Mouse (Mus musculus) MEL (cell line): ENCODE measurements around the gene Zfp935.
"Not testable (repeated sequence)": the region's sequence is repeated elsewhere in the genome, so short reads cannot be mapped to it uniquely, and the experiment has no call there.

Source experiments
- CTCF ChIP-seq, 3 experiments: IDR thresholded peaks in 2 of 3; conservative IDR thresholded peaks in 1 of 3; 2 replicates each; pipeline ENCODE4 v1.5.1; 2011 to 2012; ENCODE audit warnings: low read length in 3 of 3, low read depth in 2 of 3, mild to moderate bottlenecking in 2 of 3, improper control_type of control experiment in 1 of 3, inconsistent platforms in 1 of 3, mixed read lengths in 1 of 3, moderate library complexity in 1 of 3; ENCODE audit not compliant: control insufficient read depth in 1 of 3, insufficient read depth in 1 of 3, poor library complexity in 1 of 3, severe bottlenecking in 1 of 3
- E2F4 ChIP-seq: IDR thresholded peaks from 2 replicates; pipeline ENCODE4 v1.6.1; 2011; ENCODE audit warnings: low read depth, low read length, improper control_type of control experiment, borderline replicate concordance
- EP300 ChIP-seq, 2 experiments: IDR thresholded peaks; 2 replicates each; pipeline ENCODE4 v1.6.1; 2011; ENCODE audit warnings: improper control_type of control experiment in 2 of 2, low read length in 2 of 2, low read depth in 1 of 2, mild to moderate bottlenecking in 1 of 2
- ETS1 ChIP-seq: IDR thresholded peaks from 2 replicates; pipeline ENCODE4 v1.6.1; 2012; ENCODE audit warnings: low read depth, mild to moderate bottlenecking, inconsistent platforms, low read length, improper control_type of control experiment, moderate library complexity
- JUND ChIP-seq: IDR thresholded peaks from 2 replicates; pipeline ENCODE4 v1.6.1; 2011; ENCODE audit warnings: low read depth, mild to moderate bottlenecking, improper control_type of control experiment, low read length
- MAFK ChIP-seq: IDR thresholded peaks from 2 replicates; pipeline ENCODE4 v1.6.1; 2011; ENCODE audit warnings: low read depth, mild to moderate bottlenecking, low read length, improper control_type of control experiment, borderline replicate concordance
- MAX ChIP-seq: IDR thresholded peaks from 2 replicates; pipeline ENCODE4 v1.6.1; 2011; ENCODE audit warnings: low read length, improper control_type of control experiment
- MAZ ChIP-seq: IDR thresholded peaks from 2 replicates; pipeline ENCODE4 v1.6.1; 2012; ENCODE audit warnings: low read depth, mild to moderate bottlenecking, inconsistent platforms, low read length, improper control_type of control experiment
- MXI1 ChIP-seq: IDR thresholded peaks from 2 replicates; pipeline ENCODE4 v1.6.1; 2011; ENCODE audit warnings: mild to moderate bottlenecking, low read depth, low read length, improper control_type of control experiment
- POLR2A ChIP-seq, 2 experiments: IDR thresholded peaks; 2 replicates each; pipeline ENCODE4 v1.6.1; 2011 to 2012; ENCODE audit warnings: low read length in 2 of 2, mild to moderate bottlenecking in 2 of 2, control low read depth in 1 of 2, improper control_type of control experiment in 1 of 2, low read depth in 1 of 2, moderate library complexity in 1 of 2; ENCODE audit not compliant: control insufficient read depth in 1 of 2, insufficient read depth in 1 of 2, poor library complexity in 1 of 2
- POLR2AphosphoS5 ChIP-seq: IDR thresholded peaks from 2 replicates; pipeline ENCODE4 v1.6.1; 2012; ENCODE audit warnings: low read depth, borderline replicate concordance, mild to moderate bottlenecking, inconsistent platforms, low read length, moderate library complexity, mixed read lengths
- RAD21 ChIP-seq: IDR thresholded peaks from 2 replicates; pipeline ENCODE4 v1.6.1; 2011; ENCODE audit warnings: mild to moderate bottlenecking, low read depth, low read length, improper control_type of control experiment

GRCm38 (mm10) chr13:62510641-62511420, 47.5 kb downstream of the Zfp935 start:
- TF ChIP-seq CTCF (IDR thresholded peaks at IDR 0.05 in 2 of 3, conservative IDR thresholded peaks at IDR 0.05 in 1 of 3; ENCODE audit: control insufficient read depth in 1 of 3, insufficient read depth in 1 of 3, low read depth in 2 of 3, low read length in 3 of 3, poor library complexity in 1 of 3, severe bottlenecking in 1 of 3); POLR2A (IDR thresholded peaks at IDR 0.05; ENCODE audit: control insufficient read depth in 1 of 2, insufficient read depth in 1 of 2, low read depth in 1 of 2, low read length in 2 of 2, poor library complexity in 1 of 2); E2F4; POLR2AphosphoS5; MAZ; MXI1; MAX; EP300 (IDR thresholded peaks at IDR 0.05; ENCODE audit: low read depth in 1 of 2, low read length in 2 of 2); ETS1; MAFK; RAD21; JUND: not testable (repeated sequence)
